Mouse (Mus musculus): ENCODE results near the gene Coq4.
"Not testable (repeated sequence)": the region's sequence is repeated elsewhere in the genome, so short reads cannot be mapped to it uniquely, and the experiment has no call there.

Gene Coq4

GRCm38 (mm10) chr2:29787104-29787917 lies at the start of gene Coq4:
Gene Coq4 (plus strand): TSS chr2:29787493.
- DNase-seq = peak; percentile 93 to 96

- no peak for DNase-seq
These were observed 48.5 kb upstream of the Coq4 start for GRCm38 (mm10) chr2:29738799-29739198.

- DNase-seq = peak in 1 of 2 experiments; percentile 51
These were observed 47.9 kb upstream of the Coq4 start for GRCm38 (mm10) chr2:29739368-29739767.

- no peak for DNase-seq
These were observed 46.1 kb upstream of the Coq4 start for GRCm38 (mm10) chr2:29741207-29741606.

GRCm38 (mm10) chr2:29744256-29744655 lies 43.0 kb upstream of the Coq4 start:
- DNase-seq = peak; percentile 43 to 53

- DNase-seq = no peak
These were observed 40.0 kb upstream of the Coq4 start for GRCm38 (mm10) chr2:29747188-29747782.

- peak in 1 of 2 experiments; percentile 60 for DNase-seq
These were observed 39.4 kb upstream of the Coq4 start for GRCm38 (mm10) chr2:29747852-29748251.

- no peak for DNase-seq
These were observed 38.8 kb upstream of the Coq4 start for GRCm38 (mm10) chr2:29748499-29748898.

- peak; percentile 80 to 87 for DNase-seq
These were observed 35.8 kb upstream of the Coq4 start, which contains the start of gene Gm13420 for GRCm38 (mm10) chr2:29751497-29751896. Gene Gm13420 (minus strand): TSS chr2:29751685.

- DNase-seq = no peak
These were observed 34.9 kb upstream of the Coq4 start for GRCm38 (mm10) chr2:29752397-29752796.

- DNase-seq = no peak
These were observed 31.6 kb upstream of the Coq4 start for GRCm38 (mm10) chr2:29755693-29756092.

- DNase-seq = peak; percentile 62 to 85
These were observed 22.5 kb upstream of the Coq4 start for GRCm38 (mm10) chr2:29764831-29765230.

- DNase-seq = peak; percentile 65 to 68
These were observed 19.1 kb upstream of the Coq4 start for GRCm38 (mm10) chr2:29767976-29768709.

GRCm38 (mm10) chr2:29768901-29769300 lies 18.4 kb upstream of the Coq4 start:
- no peak for DNase-seq

- peak in 1 of 2 experiments; percentile 19 for DNase-seq
These were observed 17.1 kb upstream of the Coq4 start for GRCm38 (mm10) chr2:29770162-29770561.

GRCm38 (mm10) chr2:29771611-29772461 lies 15.5 kb upstream of the Coq4 start:
- no peak for DNase-seq

GRCm38 (mm10) chr2:29773323-29773722 lies 14.0 kb upstream of the Coq4 start:
- no peak for DNase-seq

GRCm38 (mm10) chr2:29781256-29781655 lies 6.0 kb upstream of the Coq4 start:
- DNase-seq = not testable (repeated sequence)

- no peak for DNase-seq
These were observed 3.0 kb upstream of the Coq4 start for GRCm38 (mm10) chr2:29784290-29784689.

GRCm38 (mm10) chr2:29787937-29788681 lies 816 bp downstream of the Coq4 start, which contains the start of gene Trub2:
Gene Trub2 (minus strand): TSS chr2:29788502.
- peak; percentile 91 to 92 for DNase-seq

GRCm38 (mm10) chr2:29792772-29793487 lies 5.6 kb downstream of the Coq4 start:
- no peak for DNase-seq
